In genomic region chr19:42519760-42520159, GRCm38 (mm10) we compare ENCODE assay signal across 7 mouse cellular contexts. TPM values are rescaled to one million over a fixed set of nuclear protein-coding genes. Genes with fewer than 3 reads are reported as not detected.
DNase-seq lines count a peak whose midpoint lies in the region; ATAC-seq lines count a peak whose summit lies in the region.

No protein-coding gene starts in this region.

- H3K27ac ChIP-seq in hindbrain, embryonic 11.5 days (ENCODE audit: low read depth, low read length), result no peak overlapping the region
- no peak overlapping the region for H3K27ac ChIP-seq in midbrain, embryonic 13.5 days

- H3K4me1 ChIP-seq in megakaryocyte, embryonic 14.5 days, result peaks cover 40% of the 10 kb centered on the region
- H3K4me1 ChIP-seq in hindbrain, embryonic 11.5 days (replicated peaks; ENCODE audit: control insufficient read depth, insufficient read depth, low read length), result peaks cover 4% of the 10 kb centered on the region; the same call in 1 of the 2 replicates
- peaks cover 10% of the 10 kb centered on the region for H3K4me1 ChIP-seq in midbrain, embryonic 13.5 days (replicated peaks)

- no peaks in the 10 kb centered on the region for H3K36me3 ChIP-seq in megakaryocyte, embryonic 14.5 days (replicated peaks; ENCODE audit: low read length)
- H3K36me3 ChIP-seq in hindbrain, embryonic 11.5 days (ENCODE audit: control insufficient read depth, insufficient read depth, low read length), result no peaks in the 10 kb centered on the region
- no peaks in the 10 kb centered on the region for H3K36me3 ChIP-seq in midbrain, embryonic 13.5 days

- peak overlapping the region; percentile 98 for H3K4me3 ChIP-seq in megakaryocyte, embryonic 14.5 days (replicated peaks)
- H3K4me3 ChIP-seq in hindbrain, embryonic 11.5 days (ENCODE audit: low read depth, low read length), result peak overlapping the region; percentile 87
- peak overlapping the region; percentile 81 for H3K4me3 ChIP-seq in midbrain, embryonic 13.5 days (replicated peaks)

- WGBS in hindbrain, embryonic 11.5 days, result 44% methylated on average over 9 of the region's 9 CpGs
- 47% methylated on average over 9 of the region's 9 CpGs for WGBS in midbrain, embryonic 13.5 days

- peak; percentile 12 for DNase-seq in c-Kit-negative CD71-positive TER-119-positive erythroid progenitor cells, embryonic 14.5 days (ENCODE audit: low read depth, low spot score)
- DNase-seq in hindbrain, embryonic 11.5 days (ENCODE audit: low spot score), result peak; percentile 6
- DNase-seq in frontal cortex, postnatal 10 days (ENCODE audit: low spot score in 2 of 2), result no peak
- no peak for DNase-seq in urinary bladder, postnatal 36 days (ENCODE audit: low spot score in 2 of 2)

- peak overlapping the region; percentile 67 for H3K4me2 ChIP-seq in hindbrain, embryonic 11.5 days (replicated peaks; ENCODE audit: low read depth, low read length)
- H3K4me2 ChIP-seq in midbrain, embryonic 13.5 days (replicated peaks), result peak overlapping the region; percentile 70

- ATAC-seq in megakaryocyte, adult 5-6 weeks (ENCODE audit: poor library complexity, severe bottlenecking), result no peak
- ATAC-seq in hindbrain, embryonic 11.5 days (ENCODE audit: low FRiP score), result no peak
- no peak for ATAC-seq in midbrain, embryonic 13.5 days

- H3K9ac ChIP-seq in hindbrain, embryonic 11.5 days (ENCODE audit: low read depth, low read length), result peak overlapping the region; percentile 79; the same call in 1 of the 2 replicates
- peak overlapping the region; percentile 83; the same call in 1 of the 2 replicates for H3K9ac ChIP-seq in midbrain, embryonic 13.5 days (replicated peaks)

- peaks cover 10% of the 10 kb centered on the region for H3K27me3 ChIP-seq in megakaryocyte, embryonic 14.5 days (replicated peaks)
- H3K27me3 ChIP-seq in hindbrain, embryonic 11.5 days (ENCODE audit: control insufficient read depth, insufficient read depth, low read length), result no peaks in the 10 kb centered on the region
- no peaks in the 10 kb centered on the region for H3K27me3 ChIP-seq in midbrain, embryonic 13.5 days

- H3K9me3 ChIP-seq in megakaryocyte, embryonic 14.5 days, result no peaks in the 10 kb centered on the region
- H3K9me3 ChIP-seq in hindbrain, embryonic 11.5 days (ENCODE audit: control insufficient read depth, low read length), result no peaks in the 10 kb centered on the region
- no peaks in the 10 kb centered on the region for H3K9me3 ChIP-seq in midbrain, embryonic 13.5 days

RNA-seq across cellular contexts. Expression of gene R3hcc1l, which starts 1.2 kb away (rescaled TPM):
- polyA plus RNA-seq in megakaryocyte, embryonic 14.5 days (2012; ENCODE audit: insufficient read depth, low replicate concordance), result 1.1 and 1.5 TPM in 2 replicates
- total RNA-seq in megakaryocyte, adult 5-6 weeks (2015), result 30.8 and 38.5 TPM in 2 replicates
- 40.5 and 49.2 TPM in 2 replicates for total RNA-seq in megakaryocyte, adult 5-6 weeks (2017)
- polyA plus RNA-seq in hindbrain, embryonic 11.5 days (2014; fragmentation: Nextera tagmentation; extraction: Ambion mirVana), result 23.4 and 24.7 TPM in 2 replicates
- 14.7 and 15.7 TPM in 2 replicates for polyA plus RNA-seq in midbrain, embryonic 13.5 days (2015; fragmentation: Nextera tagmentation; extraction: Ambion mirVana)

Comparison
In these comparisons a context has a peak if more than half of its experiments do, and no peak if none do; other contexts are left out.
1. DNase-seq: peak in c-Kit-negative CD71-positive TER-119-positive erythroid progenitor cells, embryonic 14.5 days (single experiment) and hindbrain, embryonic 11.5 days (single experiment); none in frontal cortex, postnatal 10 days (0 of 2) and urinary bladder, postnatal 36 days (0 of 2).
2. Peak in every context shown above with its lines, with median percentiles within 50 percentile points of each other: H3K4me3 ChIP-seq.